ENCODE assay signal across 21 mouse cellular contexts in genomic region chr12:76912193-76912592, GRCm38 (mm10). TPM values are rescaled to one million over a fixed set of nuclear protein-coding genes. Genes with fewer than 3 reads are reported as not detected.
A peak's percentile ranks its signal among the peaks of the same experiment; 100 is the strongest.
DNase-seq lines count a peak whose midpoint lies in the region; ATAC-seq and TF ChIP-seq lines count a peak whose summit lies in the region.
"Had no signal": no experiment of that assay in that cellular context is flagged by ENCODE, and none has a peak within 500 bp of the region (broad histone marks: within the 10 kb centered on the region; RNA-seq: fewer than 3 reads in every experiment).

No protein-coding gene starts in this region.

- H3K4me1 ChIP-seq in erythroblast, embryonic 14.5 days (ENCODE audit: control insufficient read depth) = peaks cover 81% of the 10 kb centered on the region
- H3K4me1 ChIP-seq in liver, postnatal 0 days (ENCODE audit: insufficient read depth) = peaks cover 12% of the 10 kb centered on the region
- H3K4me1 ChIP-seq: forebrain, embryonic 13.5 days; intestine, embryonic 15.5 days; limb, embryonic 12.5 days; lung, embryonic 15.5 days; midbrain, embryonic 12.5 days had no signal

- intact Hi-C loops in heart, postnatal 25 days (cut with DNase I) = no loop called here

- no peak overlapping the region for H3K27ac ChIP-seq in liver, postnatal 0 days (ENCODE audit: low read depth)
- H3K27ac ChIP-seq: embryonic facial prominence, embryonic 10.5 days; forebrain, embryonic 13.5 days; intestine, embryonic 15.5 days; limb, embryonic 12.5 days; lung, embryonic 15.5 days; midbrain, embryonic 12.5 days; neural tube, embryonic 13.5 days had no signal

- peaks cover 93% of the 10 kb centered on the region for H3K36me3 ChIP-seq in erythroblast, embryonic 14.5 days (ENCODE audit: control insufficient read depth)
- H3K36me3 ChIP-seq in liver, postnatal 0 days (replicated peaks; ENCODE audit: insufficient read depth, low read length) = peaks cover 13% of the 10 kb centered on the region
- H3K36me3 ChIP-seq: intestine, embryonic 15.5 days had no signal

- TF ChIP-seq CTCF in liver, postnatal 0 days (IDR thresholded peaks at IDR 0.05; ENCODE audit: low read depth) = no peak

- H3K27me3 ChIP-seq in erythroblast, embryonic 14.5 days (ENCODE audit: control insufficient read depth) = no peaks in the 10 kb centered on the region
- H3K27me3 ChIP-seq in liver, postnatal 0 days (ENCODE audit: insufficient read depth, low read length) = no peaks in the 10 kb centered on the region
- H3K27me3 ChIP-seq: forebrain, embryonic 13.5 days; hindbrain, embryonic 15.5 days; intestine, embryonic 15.5 days; limb, embryonic 12.5 days; lung, embryonic 15.5 days; midbrain, embryonic 12.5 days; neural tube, embryonic 13.5 days had no signal

- no peak for TF ChIP-seq EP300 in liver, postnatal 0 days (IDR thresholded peaks at IDR 0.05; ENCODE audit: low read depth)

- peak overlapping the region; percentile 83 for H3K4me3 ChIP-seq in erythroblast, embryonic 14.5 days (replicated peaks)
- H3K4me3 ChIP-seq in liver, postnatal 0 days (ENCODE audit: low read depth, low read length) = no peak overlapping the region
- H3K4me3 ChIP-seq: embryonic facial prominence, embryonic 10.5 days; forebrain, embryonic 13.5 days; hindbrain, embryonic 15.5 days; intestine, embryonic 15.5 days; limb, embryonic 12.5 days; lung, embryonic 15.5 days; midbrain, embryonic 12.5 days; neural tube, embryonic 13.5 days had no signal

- ATAC-seq in erythroblast, adult 5-6 weeks (replicated peaks; ENCODE audit: low FRiP score, poor library complexity, severe bottlenecking) = no peak
- ATAC-seq in liver, postnatal 0 days = no peak
- ATAC-seq: CD4-positive, CD25-positive, alpha-beta regulatory T cell, adult 4 months; forebrain, embryonic 13.5 days; intestine, embryonic 15.5 days had no signal

- no peak overlapping the region for H3K9ac ChIP-seq in liver, postnatal 0 days (replicated peaks)
- H3K9ac ChIP-seq: forebrain, embryonic 13.5 days; hindbrain, embryonic 15.5 days; intestine, embryonic 15.5 days; limb, embryonic 12.5 days; lung, embryonic 15.5 days; midbrain, embryonic 12.5 days; neural tube, embryonic 13.5 days had no signal

- no peaks in the 10 kb centered on the region for H3K9me3 ChIP-seq in erythroblast, embryonic 14.5 days (ENCODE audit: control insufficient read depth, low read length)
- no peaks in the 10 kb centered on the region for H3K9me3 ChIP-seq in liver, postnatal 0 days (ENCODE audit: low read length)
- H3K9me3 ChIP-seq: embryonic facial prominence, embryonic 10.5 days; forebrain, embryonic 13.5 days; hindbrain, embryonic 15.5 days; intestine, embryonic 15.5 days; limb, embryonic 12.5 days; lung, embryonic 15.5 days; midbrain, embryonic 12.5 days; neural tube, embryonic 13.5 days had no signal

- peak overlapping the region; percentile 68 for H3K4me2 ChIP-seq in liver, postnatal 0 days (ENCODE audit: low read depth, low read length)
- H3K4me2 ChIP-seq: forebrain, embryonic 13.5 days; hindbrain, embryonic 15.5 days; intestine, embryonic 15.5 days; limb, embryonic 12.5 days; lung, embryonic 15.5 days; midbrain, embryonic 12.5 days; neural tube, embryonic 13.5 days had no signal

- peak; percentile 28 for DNase-seq in heart, postnatal 4 days
- DNase-seq in heart, postnatal 25 days (ENCODE audit: low spot score) = no peak
- peak; percentile 52 for DNase-seq in liver
- no peak for DNase-seq in liver, postnatal 0 days
- no peak for DNase-seq in frontal cortex, postnatal 36 days (ENCODE audit: low spot score in 2 of 2)
- no peak for DNase-seq in kidney, postnatal 14 days
- DNase-seq: cerebellum, adult 8-10 months; kidney, adult 9 months; kidney, postnatal 36 days; thymus, postnatal 25 days had no signal

- WGBS in liver, postnatal 0 days (ENCODE audit: insufficient replicate concordance) = 64% methylated on average over 9 of the region's 9 CpGs

RNA-seq across cellular contexts. Expression of gene Max, which starts 49.8 kb away (rescaled TPM):
- 8.8 and 10.4 TPM in 2 replicates for polyA plus RNA-seq in erythroblast, embryonic 14.5 days (2012)
- 56.6 and 89.2 TPM in 2 replicates for total RNA-seq in erythroblast, adult 5-6 weeks (2015; ENCODE audit: low replicate concordance)
- 62.9 and 210 TPM in 2 replicates for total RNA-seq in erythroblast, adult 5-6 weeks (2017; ENCODE audit: low replicate concordance)
- total RNA-seq in heart, postnatal 4 days (2021) = 10 to 100 TPM; 37.6 to 41.1 TPM
- 10 to 100 TPM; 47.7 to 67.9 TPM for total RNA-seq in heart, postnatal 25 days (2021)
- 6.3 and 7.1 TPM in 2 replicates for polyA plus RNA-seq in liver, postnatal 0 days (2015; fragmentation: Nextera tagmentation; extraction: Ambion mirVana)

Comparison
In these comparisons a context has a peak if more than half of its experiments do, and no peak if none do; other contexts are left out.
1. DNase-seq: peak in heart, postnatal 4 days (single experiment) and liver (single experiment); none in heart, postnatal 25 days (single experiment), liver, postnatal 0 days (single experiment), frontal cortex, postnatal 36 days (0 of 2) and kidney, postnatal 14 days (single experiment).